Mouse (Mus musculus) lung, adult 2 months (tissue): Measurements from ENCODE around the gene Arl4d. TPM values are rescaled to one million over a fixed set of nuclear protein-coding genes. Genes with fewer than 3 reads are reported as not detected.
A peak's percentile ranks its signal among the peaks of the same experiment; 100 is the strongest.

Source experiments
- DNase-seq: peaks from one replicate; pipeline ENCODE4 v3.0.0; 2022
- H3K4me1 ChIP-seq: fragments of 200-500 bp; 2 replicates; pipeline ENCODE4 v1.6.1; 2011; ENCODE audit warnings: low read length; ENCODE audit not compliant: control insufficient read depth, insufficient read depth
- H3K4me3 ChIP-seq: fragments of 200-500 bp; replicated peaks from 2 replicates; pipeline ENCODE3; 2011; ENCODE audit warnings: low read depth, mild to moderate bottlenecking, control low read depth, low read length; ENCODE audit errors: extremely low read depth
- CTCF ChIP-seq: fragments of 200-500 bp; IDR thresholded peaks from 2 replicates; pipeline ENCODE4 v1.5.1; 2011; ENCODE audit warnings: mild to moderate bottlenecking, low read length, control low read depth; ENCODE audit not compliant: insufficient read depth
- POLR2A ChIP-seq: fragments of 200-500 bp; IDR thresholded peaks from 2 replicates; pipeline ENCODE4 v1.6.1; 2011; ENCODE audit warnings: low read depth, mild to moderate bottlenecking, control low read depth, low read length, borderline replicate concordance; ENCODE audit errors: extremely low read depth
- WGBS: fragments of 180-500 bp; shearing (Covaris S2); methylation state at CpG from one replicate; pipeline ENCODE4 v1.1.7; 2018; 5-methylcytosine and 5-hydroxymethylcytosine counted together
- polyA plus RNA-seq: library from polyadenylated mRNA; depleted of rRNA; stranded (reverse); fragments of >200 nt; gene quantifications from 2 replicates; pipeline ENCODE4 v1.2.3, GENCODE M21; 2012

Gene Arl4d
- polyA plus RNA-seq, 1 experiment = 40.1 TPM

GRCm38 (mm10) chr11:101663229-101664027, 1.9 kb upstream of the Arl4d start:
- 37% methylated on average over 11 of the region's 11 CpGs for WGBS

GRCm38 (mm10) chr11:101665636-101665992, 273 bp downstream of the Arl4d start:
- TF ChIP-seq CTCF = no peak
- no peak for TF ChIP-seq POLR2A
- H3K4me3 ChIP-seq = peak overlapping the region; percentile 76
- peaks cover 9% of the 10 kb centered on the region for H3K4me1 ChIP-seq
- WGBS = under 1% methylated on average over 24 of the region's 24 CpGs
- no peak for DNase-seq

More at GRCm38 (mm10) chr11:101663229-101664027, 1.9 kb upstream of the Arl4d start:
- H3K4me3 ChIP-seq = no peak overlapping the region
- no peaks in the 10 kb centered on the region; the same call in 1 of the 2 replicates for H3K4me1 ChIP-seq
- DNase-seq = no peak
- TF ChIP-seq POLR2A = no peak
- no peak for TF ChIP-seq CTCF

GRCm38 (mm10) chr11:101666626-101667345, 1.4 kb downstream of the Arl4d start:
- Histone ChIP-seq H3K4me3 (peak overlapping the region; percentile 85), H3K4me1 (peaks cover 9% of the 10 kb centered on the region)
- DNase-seq = peak; percentile 47
- WGBS = 38% methylated on average over 28 of the region's 28 CpGs
- TF ChIP-seq CTCF (no peak), POLR2A (peak; percentile 9; the same call in 1 of the 2 replicates)

- Histone ChIP-seq H3K4me3 (peak overlapping the region; percentile 85), H3K4me1 (peaks cover 11% of the 10 kb centered on the region)
- WGBS = 33% methylated on average over 14 of the region's 14 CpGs
- TF ChIP-seq CTCF (no peak), POLR2A (peak; percentile 20; the same call in 1 of the 2 replicates)
- peak; percentile 51 for DNase-seq
These were observed 2.7 kb downstream of the Arl4d start for GRCm38 (mm10) chr11:101667871-101668532.

- WGBS = 29% methylated on average over 13 of the region's 13 CpGs
- TF ChIP-seq POLR2A (peak; percentile 80; the same call in 1 of the 2 replicates), CTCF (no peak)
- peak; percentile 61 for DNase-seq
- H3K4me3 ChIP-seq = peak overlapping the region; percentile 85
- H3K4me1 ChIP-seq = peaks cover 16% of the 10 kb centered on the region
These were observed 3.4 kb downstream of the Arl4d start for GRCm38 (mm10) chr11:101668546-101669261.

GRCm38 (mm10) chr11:101670334-101670733, 5.0 kb downstream of the Arl4d start:
- H3K4me1 ChIP-seq = peaks cover 18% of the 10 kb centered on the region
- no peak overlapping the region for H3K4me3 ChIP-seq
- DNase-seq = no peak
- no peak for TF ChIP-seq CTCF
- no peak for TF ChIP-seq POLR2A
- 47% methylated on average over 1 of the region's 1 CpGs for whole genome bisulfite sequencing

- no peak for DNase-seq
- H3K4me1 ChIP-seq = peaks cover 18% of the 10 kb centered on the region
- 69% methylated on average over 4 of the region's 4 CpGs for WGBS
- TF ChIP-seq POLR2A (no peak), CTCF (no peak)
- H3K4me3 ChIP-seq = no peak overlapping the region
These were observed 5.9 kb downstream of the Arl4d start for GRCm38 (mm10) chr11:101671255-101671654.

GRCm38 (mm10) chr11:101673010-101673642, 7.8 kb downstream of the Arl4d start:
- TF ChIP-seq POLR2A = no peak; the same call in 1 of the 2 replicates
- no peak for TF ChIP-seq CTCF
- WGBS = 18% methylated on average over 16 of the region's 16 CpGs
- H3K4me3 ChIP-seq = peak overlapping the region; percentile 4
- peaks cover 18% of the 10 kb centered on the region for H3K4me1 ChIP-seq
- DNase-seq = peak; percentile 58
